Mouse (Mus musculus): ENCODE measurements around the gene Tgfbr3. TPM values are rescaled to one million over a fixed set of nuclear protein-coding genes. Genes with fewer than 3 reads are reported as not detected.

The Tgfbr3 gene
- total RNA-seq, 1 experiment from 2014 or later: 144 TPM

- no peak for DNase-seq
These were observed 115.2 kb downstream of the Tgfbr3 start for GRCm38 (mm10) chr5:107174188-107174587.

GRCm38 (mm10) chr5:107173483-107173882 is 115.9 kb downstream of the Tgfbr3 start:
- DNase-seq: no peak

- no peak for DNase-seq
These were observed 117.6 kb downstream of the Tgfbr3 start for GRCm38 (mm10) chr5:107171861-107172260.

- DNase-seq: no peak
These were observed 119.6 kb downstream of the Tgfbr3 start for GRCm38 (mm10) chr5:107169796-107170195.

- peak; percentile 86 for DNase-seq
These were observed 121.5 kb downstream of the Tgfbr3 start for GRCm38 (mm10) chr5:107167872-107168300.

GRCm38 (mm10) chr5:107167373-107167772 is 122.1 kb downstream of the Tgfbr3 start:
- peak; percentile 69 for DNase-seq

- peak; percentile 73 for DNase-seq
These were observed 122.6 kb downstream of the Tgfbr3 start for GRCm38 (mm10) chr5:107166659-107167370.

- DNase-seq: no peak
These were observed 123.7 kb downstream of the Tgfbr3 start for GRCm38 (mm10) chr5:107165734-107166133.

GRCm38 (mm10) chr5:107165271-107165670 is 124.2 kb downstream of the Tgfbr3 start:
- no peak for DNase-seq

- DNase-seq: peak; percentile 58
These were observed 124.6 kb downstream of the Tgfbr3 start for GRCm38 (mm10) chr5:107164856-107165255.

GRCm38 (mm10) chr5:107164146-107164545 is 125.3 kb downstream of the Tgfbr3 start:
- no peak for DNase-seq

- DNase-seq: no peak
These were observed 126.1 kb downstream of the Tgfbr3 start for GRCm38 (mm10) chr5:107163336-107163735.

- DNase-seq: no peak
These were observed 126.6 kb downstream of the Tgfbr3 start for GRCm38 (mm10) chr5:107162812-107163211.

- no peak for DNase-seq
These were observed 127.1 kb downstream of the Tgfbr3 start for GRCm38 (mm10) chr5:107162319-107162718.

GRCm38 (mm10) chr5:107159914-107160890 is 129.2 kb downstream of the Tgfbr3 start:
- no peak for DNase-seq

GRCm38 (mm10) chr5:107158531-107159178 is 130.8 kb downstream of the Tgfbr3 start:
- no peak for DNase-seq

GRCm38 (mm10) chr5:107157384-107157783 is 132.0 kb downstream of the Tgfbr3 start:
- DNase-seq: peak; percentile 79

- no peak for DNase-seq
These were observed 133.3 kb downstream of the Tgfbr3 start for GRCm38 (mm10) chr5:107156096-107156495.

- no peak for DNase-seq
These were observed 136.4 kb downstream of the Tgfbr3 start for GRCm38 (mm10) chr5:107152989-107153388.

GRCm38 (mm10) chr5:107151320-107151719 is 138.1 kb downstream of the Tgfbr3 start:
- no peak for DNase-seq

GRCm38 (mm10) chr5:107150555-107151312 is 138.7 kb downstream of the Tgfbr3 start:
- DNase-seq: no peak
